Comparison of ENCODE assay signal across 8 mouse cellular contexts in the genomic region with DNA sequence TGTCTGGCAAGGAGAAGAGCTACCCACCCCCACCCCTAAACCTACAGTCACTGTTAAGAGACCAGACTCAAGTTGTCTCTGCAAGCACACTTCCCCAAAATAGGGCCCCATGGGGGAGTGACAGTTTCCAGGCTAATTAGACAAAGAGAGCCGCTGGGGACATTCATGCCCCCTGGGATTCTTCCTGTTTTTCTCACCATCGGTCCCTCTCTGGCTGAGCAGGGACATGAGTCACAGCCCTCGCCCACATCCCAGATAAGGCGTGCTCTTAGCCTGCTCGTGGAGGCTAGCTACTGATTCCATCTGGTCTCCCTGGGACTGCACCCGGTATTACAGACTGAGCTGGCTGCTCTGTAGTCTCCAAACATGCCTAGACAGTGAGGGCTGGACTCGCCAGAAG. TPM values are rescaled to one million over a fixed set of nuclear protein-coding genes. Genes with fewer than 3 reads are reported as not detected.
DNase-seq lines count a peak whose midpoint lies in the region; ATAC-seq and TF ChIP-seq lines count a peak whose summit lies in the region.

No protein-coding gene starts in this region.

- H3K4me3 ChIP-seq in kidney, adult 2 months (ENCODE audit: insufficient read depth, low read depth, low read length), result no peak overlapping the region
- H3K4me3 ChIP-seq in limb, embryonic 14.5 days (replicated peaks; ENCODE audit: low read length), result no peak overlapping the region
- H3K4me3 ChIP-seq in stomach, embryonic 15.5 days (replicated peaks), result no peak overlapping the region

- H3K9me3 ChIP-seq in limb, embryonic 14.5 days (ENCODE audit: control insufficient read depth, low read length), result no peaks in the 10 kb centered on the region
- no peaks in the 10 kb centered on the region for H3K9me3 ChIP-seq in stomach, embryonic 15.5 days

- no peaks in the 10 kb centered on the region for H3K36me3 ChIP-seq in kidney, adult 2 months (ENCODE audit: control insufficient read depth, insufficient read depth, low read length)
- H3K36me3 ChIP-seq in limb, embryonic 14.5 days (ENCODE audit: control insufficient read depth, insufficient read depth, low read length), result no peaks in the 10 kb centered on the region
- H3K36me3 ChIP-seq in stomach, embryonic 15.5 days, result no peaks in the 10 kb centered on the region

- H3K4me2 ChIP-seq in limb, embryonic 14.5 days (replicated peaks; ENCODE audit: low read depth, low read length, severe bottlenecking), result no peak overlapping the region
- no peak overlapping the region for H3K4me2 ChIP-seq in stomach, embryonic 15.5 days

- H3K27me3 ChIP-seq in kidney, adult 2 months (replicated peaks; ENCODE audit: control insufficient read depth, insufficient read depth, low read length), result no peaks in the 10 kb centered on the region
- no peaks in the 10 kb centered on the region for H3K27me3 ChIP-seq in limb, embryonic 14.5 days (ENCODE audit: control insufficient read depth, insufficient read depth, low read length)
- no peaks in the 10 kb centered on the region for H3K27me3 ChIP-seq in stomach, embryonic 15.5 days (replicated peaks)

- WGBS in kidney, adult 2 months, result 47% methylated on average over 7 of the region's 7 CpGs
- 17% methylated on average over 7 of the region's 7 CpGs for WGBS in limb, embryonic 14.5 days
- 18% methylated on average over 7 of the region's 7 CpGs for WGBS in stomach, embryonic 15.5 days

- H3K9ac ChIP-seq in limb, embryonic 14.5 days (ENCODE audit: low read depth, low read length, severe bottlenecking), result no peak overlapping the region
- H3K9ac ChIP-seq in stomach, embryonic 15.5 days, result no peak overlapping the region

- H3K4me1 ChIP-seq in kidney, adult 2 months (ENCODE audit: control insufficient read depth, insufficient read depth, low read length), result no peaks in the 10 kb centered on the region
- no peaks in the 10 kb centered on the region for H3K4me1 ChIP-seq in limb, embryonic 14.5 days (ENCODE audit: control insufficient read depth, insufficient read depth, low read length)
- peaks cover 6% of the 10 kb centered on the region; the same call in 1 of the 2 replicates for H3K4me1 ChIP-seq in stomach, embryonic 15.5 days

- DNase-seq in kidney, adult 2 months, result peak; percentile 16
- DNase-seq in kidney, adult 11 months, result no peak
- peak; percentile 92 for DNase-seq in MEL-GATA-1-ER (ENCODE audit: extremely low read depth, low read depth)
- DNase-seq in heart, adult 8-10 months (ENCODE audit: low spot score), result peak; percentile 58
- DNase-seq in limb, embryonic 14.5 days (ENCODE audit: low spot score), result peak; percentile 5
- DNase-seq in T-cell, adult 2 months (ENCODE audit: low spot score), result no peak

- no peak for TF ChIP-seq CTCF in kidney, adult 2 months (conservative IDR thresholded peaks at IDR 0.05; ENCODE audit: insufficient read depth, insufficient read length, low read depth, low read length)

- no peak for TF ChIP-seq POLR2A in kidney, adult 2 months (IDR thresholded peaks at IDR 0.05; ENCODE audit: low read depth, low read length)
- no peak for TF ChIP-seq POLR2A in limb, embryonic 14.5 days (IDR thresholded peaks at IDR 0.05; ENCODE audit: borderline replicate concordance, extremely low read depth, insufficient read depth, insufficient read length)

- ATAC-seq in limb, embryonic 14.5 days (ENCODE audit: low FRiP score, low read depth), result no peak
- ATAC-seq in stomach, embryonic 15.5 days (ENCODE audit: insufficient read depth, low FRiP score, low read depth), result peak; percentile 57; the same call in 1 of the 2 replicates
- no peak for ATAC-seq in activated CD4-positive, CD25-positive, alpha-beta regulatory T cell, adult 4 months

- 0 out of 2 replicates have a peak overlapping the region, but pooled peaks have one; percentile 8 for H3K27ac ChIP-seq in kidney, adult 2 months (ENCODE audit: insufficient read depth, low read depth, low read length)
- H3K27ac ChIP-seq in limb, embryonic 14.5 days (replicated peaks; ENCODE audit: low read depth, low read length), result no peak overlapping the region
- H3K27ac ChIP-seq in stomach, embryonic 15.5 days, result peak overlapping the region; percentile 2; the same call in 1 of the 2 replicates

RNA-seq across cellular contexts. Expression of a gene that starts 15.8 kb away (rescaled TPM):
- polyA plus RNA-seq in kidney, adult 2 months (2012; rRNA removed), result 232 and 278 TPM in 2 replicates
- 10 to 100 TPM in 2 of 4 experiments, 1 to 10 TPM in 2; 3.5 to 13.3 (median 7.6) TPM for total RNA-seq in heart, adult 8-10 months (2022)
- polyA plus RNA-seq in limb, embryonic 14.5 days (2012; rRNA removed), result 9.9 and 10.9 TPM in 2 replicates
- 8.7 and 11.0 TPM in 2 replicates for polyA plus RNA-seq in limb, embryonic 14.5 days (2014; fragmentation: Nextera tagmentation; extraction: Ambion mirVana)
- 15.0 and 16.1 TPM in 2 replicates for polyA plus RNA-seq in stomach, embryonic 15.5 days (2015; fragmentation: Nextera tagmentation; extraction: Ambion mirVana)
- 1 to 10 TPM; 3.0 to 4.7 TPM for polyA plus RNA-seq in activated CD4-positive, CD25-positive, alpha-beta regulatory T cell, adult 4 months (2017; shearing (Covaris generic))

Comparison
In these comparisons a context has a peak if more than half of its experiments do, and no peak if none do; other contexts are left out.
1. DNase-seq: peak in kidney, adult 2 months (single experiment), MEL-GATA-1-ER (single experiment), heart, adult 8-10 months (single experiment) and limb, embryonic 14.5 days (single experiment); none in kidney, adult 11 months (single experiment) and T-cell, adult 2 months (single experiment).
2. RNA of a gene that starts 15.8 kb away (polyA plus RNA-seq): 232 to 278 TPM in kidney, adult 2 months; 15.0 to 16.1 TPM in stomach, embryonic 15.5 days, 8.7 to 11.0 TPM in limb, embryonic 14.5 days and 3.0 to 4.7 TPM in activated CD4-positive, CD25-positive, alpha-beta regulatory T cell, adult 4 months; every median in the first group is over 10 times any median in the second.